Mouse (Mus musculus): ENCODE results near the gene Ttll3.

The Ttll3 gene

DNA sequence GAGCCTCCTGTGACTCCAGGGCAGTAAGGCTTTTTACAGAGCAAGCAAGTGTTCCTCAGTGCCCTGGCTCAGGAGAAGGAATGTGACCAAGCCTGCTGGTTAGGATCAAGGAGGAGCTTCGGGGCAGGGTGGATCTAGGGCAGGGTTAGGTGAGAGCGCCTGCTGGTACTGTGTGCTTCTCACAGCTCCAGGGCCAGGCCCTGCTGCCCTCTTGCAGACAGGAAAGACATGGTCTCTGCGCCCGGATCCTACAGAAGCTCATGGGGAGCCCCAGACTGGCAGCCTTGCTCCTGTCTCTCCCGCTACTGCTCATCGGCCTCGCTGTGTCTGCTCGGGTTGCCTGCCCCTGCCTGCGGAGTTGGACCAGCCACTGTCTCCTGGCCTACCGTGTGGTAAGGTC, 69.6 kb downstream of the Ttll3 start:
- DNase-seq (ENCODE audit: low read depth): no peak

DNA sequence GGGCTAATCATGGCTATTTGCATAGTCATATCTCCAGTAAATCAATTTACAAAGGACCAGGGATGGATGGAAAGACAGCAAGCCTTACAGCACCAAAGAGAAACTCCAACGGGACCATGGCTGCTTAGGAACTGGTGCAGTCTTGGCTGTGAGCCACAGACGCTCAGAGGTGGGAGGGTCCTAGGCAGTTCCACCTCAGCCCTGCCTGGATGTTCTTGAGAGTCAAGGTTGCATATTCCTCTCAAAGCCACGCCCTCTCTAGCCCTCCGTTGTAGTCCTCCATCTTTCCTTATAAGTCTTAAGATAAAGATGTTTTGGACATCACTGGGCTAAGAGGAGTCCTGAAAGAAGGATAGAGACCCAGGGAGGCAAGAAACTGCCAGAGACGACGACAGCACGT, 75.0 kb downstream of the Ttll3 start:
- no peak for DNase-seq (ENCODE audit: low read depth)

All from induced T-regulatory cell, adult 2 months (primary cell).